Mouse (Mus musculus) ES-E14 (cell line): ENCODE data around the gene Cnot3.

Source experiments
- CHD2 ChIP-seq: IDR thresholded peaks from 2 replicates; pipeline ENCODE4 v1.6.1; 2014; ENCODE audit warnings: mild to moderate bottlenecking, low read depth, low read length, inconsistent platforms
- HCFC1 ChIP-seq: IDR thresholded peaks from 2 replicates; pipeline ENCODE4 v1.6.1; 2012; ENCODE audit warnings: low read length, inconsistent platforms, borderline replicate concordance; ENCODE audit not compliant: insufficient read depth

GRCm38 (mm10) chr7:3693809-3694075, 48.7 kb downstream of the Cnot3 start:
- TF ChIP-seq CHD2, result no peak
- no peak for TF ChIP-seq HCFC1
